Mouse (Mus musculus) lung, embryonic 14.5 days (tissue): ENCODE measurements around the gene Eif4e1b. TPM values are rescaled to one million over a fixed set of nuclear protein-coding genes. Genes with fewer than 3 reads are reported as not detected.

Experiments used
- ATAC-seq: fragments of 200-750 bp; cut with Nextera tagmentation; 2 replicates; pipeline ENCODE4 v1.8.0; 2017; ENCODE audit warnings: mild to moderate bottlenecking, moderate TSS enrichment, moderate library complexity; ENCODE audit not compliant: insufficient read depth
- DNase-seq: peaks from one replicate; pipeline ENCODE4 v3.0.0-alpha.2; 2015
- H3K27ac ChIP-seq: fragments of 300-500 bp; sonication (generic); 2 replicates; pipeline ENCODE4 v1.5.1; 2014; ENCODE audit warnings: low read depth, mild to moderate bottlenecking, moderate library complexity
- H3K27me3 ChIP-seq: fragments of 300-500 bp; sonication (generic); 2 replicates; pipeline ENCODE4 v1.6.1; 2014; ENCODE audit warnings: low read length, control low read depth; ENCODE audit not compliant: insufficient read depth
- H3K36me3 ChIP-seq: fragments of 300-500 bp; sonication (generic); 2 replicates; pipeline ENCODE4 v1.6.1; 2014; ENCODE audit warnings: control low read depth; ENCODE audit not compliant: insufficient read depth
- H3K4me1 ChIP-seq: fragments of 300-500 bp; sonication (generic); 2 replicates; pipeline ENCODE4 v1.6.1; 2014; ENCODE audit warnings: antibody characterized with exemption, control low read depth; ENCODE audit not compliant: insufficient read depth
- H3K4me2 ChIP-seq: fragments of 300-500 bp; sonication (generic); 2 replicates; pipeline ENCODE4 v1.6.1; 2014; ENCODE audit warnings: mild to moderate bottlenecking
- H3K4me3 ChIP-seq: fragments of 300-500 bp; sonication (generic); 2 replicates; pipeline ENCODE4 v1.5.1; 2014; ENCODE audit warnings: low read depth, low read length
- H3K9ac ChIP-seq: fragments of 300-500 bp; sonication (generic); 2 replicates; pipeline ENCODE4 v1.6.1; 2014
- H3K9me3 ChIP-seq: fragments of 300-500 bp; sonication (generic); 2 replicates; pipeline ENCODE4 v1.6.1; 2016; ENCODE audit warnings: low read depth, low read length, control low read depth
- CTCF ChIP-seq: IDR thresholded peaks from 2 replicates; pipeline ENCODE4 v1.5.1; 2016; ENCODE audit warnings: antibody characterized with exemption, low read depth
- WGBS: fragments of 180-500 bp; shearing (Covaris S2); extraction: QIAGEN DNeasy Blood & Tissue Kit; methylation state at CpG from one replicate; pipeline ENCODE4 v1.1.7; 2014; 5-methylcytosine and 5-hydroxymethylcytosine counted together
- polyA plus RNA-seq: library from polyadenylated mRNA; unstranded; fragments of >200 nt; fragmentation: Nextera tagmentation; extraction: Ambion mirVana; gene quantifications from 2 replicates; pipeline ENCODE4 v1.2.1, GENCODE M21; 2014

The Eif4e1b gene
- polyA plus RNA-seq, 1 experiment from 2014 or later, result not detected

DNA sequence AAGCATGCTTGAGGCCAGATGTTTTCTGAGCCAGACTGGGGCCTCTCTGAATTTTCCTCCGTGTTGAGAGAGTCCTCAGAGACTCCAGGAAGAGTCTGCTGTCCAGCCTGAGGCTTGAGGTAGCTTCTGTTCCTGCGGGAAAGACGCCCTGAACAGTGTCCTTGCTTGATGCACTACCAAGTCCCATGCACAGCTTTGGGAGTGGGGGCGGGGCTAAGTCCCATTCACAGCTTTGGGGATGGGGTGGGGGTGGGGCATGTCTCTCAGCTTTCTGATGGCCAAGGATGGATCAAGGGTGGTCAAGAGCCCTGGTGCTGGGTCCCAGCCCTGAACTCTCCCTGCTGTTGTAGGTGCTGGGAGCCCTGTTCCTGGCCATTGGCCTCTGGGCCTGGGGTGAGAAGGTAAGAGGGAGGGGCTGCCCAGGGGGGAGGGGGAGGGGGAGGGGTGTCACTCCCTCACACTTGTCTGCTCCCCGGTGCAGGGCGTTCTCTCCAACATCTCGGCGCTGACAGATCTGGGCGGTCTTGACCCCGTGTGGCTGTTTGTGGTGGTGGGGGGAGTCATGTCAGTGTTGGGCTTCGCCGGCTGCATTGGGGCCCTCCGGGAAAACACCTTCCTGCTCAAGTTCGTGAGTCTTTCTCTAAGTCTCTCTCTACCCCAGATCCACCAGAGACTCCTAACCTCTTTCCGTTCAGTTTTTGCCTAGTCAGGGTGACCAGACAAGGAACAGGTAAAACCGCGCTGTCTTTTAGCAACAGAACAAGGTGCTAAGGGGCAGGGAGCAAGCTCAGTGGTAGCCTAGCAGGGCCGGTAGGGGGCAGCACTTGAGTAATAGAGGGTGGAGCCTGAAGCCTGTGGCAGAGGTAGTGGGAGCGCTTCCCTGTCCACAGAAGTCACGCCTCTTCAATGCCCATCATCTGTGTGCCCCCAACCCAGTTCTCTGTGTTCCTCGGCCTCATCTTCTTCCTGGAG lies 8.7 kb downstream of the Eif4e1b start:
- Histone ChIP-seq H3K9me3 (no peaks in the 10 kb centered on the region), H3K27me3 (peaks cover 11% of the 10 kb centered on the region; the same call in 1 of the 2 replicates), H3K27ac (no peak overlapping the region), H3K4me2 (no peak overlapping the region), H3K4me1 (no peaks in the 10 kb centered on the region; the same call in 1 of the 2 replicates), H3K36me3 (no peaks in the 10 kb centered on the region), H3K4me3 (no peak overlapping the region), H3K9ac (no peak overlapping the region)
- peak; percentile 42; the same call in 1 of the 2 replicates for TF ChIP-seq CTCF
- DNase-seq (peak; percentile 34), ATAC-seq (no peak)
- 13% methylated on average over 21 of the region's 21 CpGs for WGBS

DNA sequence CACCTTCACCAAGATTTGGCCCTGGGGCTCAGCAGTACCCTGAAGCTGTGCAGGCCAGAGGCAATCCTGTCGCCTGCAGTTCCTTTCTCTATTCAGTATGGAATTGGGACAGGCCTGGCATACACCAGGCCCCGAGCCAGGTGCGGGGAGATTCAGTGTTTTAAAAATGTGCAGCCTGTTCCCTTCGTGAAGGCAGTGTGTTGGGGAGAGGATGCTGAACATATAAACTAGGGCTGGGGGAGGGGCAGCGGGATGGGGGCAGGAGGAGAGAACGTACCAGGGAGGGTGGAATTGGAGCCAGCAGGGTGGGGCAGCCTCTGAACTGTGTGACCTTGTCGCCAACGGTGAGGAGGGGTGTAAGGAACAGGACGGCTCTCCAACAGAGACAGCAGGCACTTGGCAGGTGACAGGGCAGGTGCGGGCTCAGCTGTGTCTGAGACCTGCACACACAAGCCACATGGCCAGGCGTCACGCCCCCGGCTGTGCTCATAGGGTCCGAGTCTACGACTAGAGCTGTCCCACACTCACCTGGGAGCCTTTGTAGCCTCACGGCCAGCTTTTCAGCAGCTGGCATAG lies 10.3 kb downstream of the Eif4e1b start:
- no peak overlapping the region for H3K4me3 ChIP-seq
- H3K36me3 ChIP-seq, result no peaks in the 10 kb centered on the region
- H3K27me3 ChIP-seq, result peaks cover 11% of the 10 kb centered on the region; the same call in 1 of the 2 replicates
- H3K9ac ChIP-seq, result no peak overlapping the region
- no peak for ATAC-seq
- no peak for TF ChIP-seq CTCF
- WGBS, result 61% methylated on average over 16 of the region's 16 CpGs
- no peak overlapping the region for H3K4me2 ChIP-seq
- H3K27ac ChIP-seq, result no peak overlapping the region
- H3K4me1 ChIP-seq, result no peaks in the 10 kb centered on the region
- no peak for DNase-seq
- no peaks in the 10 kb centered on the region for H3K9me3 ChIP-seq

DNA sequence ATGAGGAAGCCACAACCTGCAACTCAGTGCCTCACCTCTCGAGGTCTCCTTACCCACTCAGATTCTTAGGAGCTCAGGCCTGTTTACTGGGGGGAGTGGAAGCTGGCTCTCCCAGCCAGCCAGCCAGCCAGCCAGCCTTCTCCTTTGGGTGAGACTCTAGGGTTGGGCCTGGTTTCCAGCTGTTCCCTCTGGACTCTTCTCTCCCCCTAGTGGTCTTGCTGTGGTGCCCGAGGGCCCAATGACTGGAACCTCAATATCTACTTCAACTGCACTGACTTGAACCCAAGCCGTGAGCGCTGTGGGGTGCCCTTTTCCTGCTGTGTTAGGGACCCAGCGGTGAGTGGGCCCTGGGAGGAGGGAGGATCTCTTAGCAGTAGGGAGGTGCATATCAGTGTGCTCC lies 11.0 kb downstream of the Eif4e1b start:
- no peak overlapping the region for H3K9ac ChIP-seq
- H3K4me2 ChIP-seq, result no peak overlapping the region
- TF ChIP-seq CTCF, result peak; percentile 58
- no peaks in the 10 kb centered on the region for H3K4me1 ChIP-seq
- ATAC-seq (no peak), DNase-seq (peak; percentile 17)
- H3K4me3 ChIP-seq, result no peak overlapping the region
- no peaks in the 10 kb centered on the region for H3K9me3 ChIP-seq
- WGBS, result 43% methylated on average over 5 of the region's 5 CpGs
- H3K36me3 ChIP-seq, result no peaks in the 10 kb centered on the region
- H3K27ac ChIP-seq, result no peak overlapping the region
- H3K27me3 ChIP-seq, result peaks cover 11% of the 10 kb centered on the region; the same call in 1 of the 2 replicates

DNA sequence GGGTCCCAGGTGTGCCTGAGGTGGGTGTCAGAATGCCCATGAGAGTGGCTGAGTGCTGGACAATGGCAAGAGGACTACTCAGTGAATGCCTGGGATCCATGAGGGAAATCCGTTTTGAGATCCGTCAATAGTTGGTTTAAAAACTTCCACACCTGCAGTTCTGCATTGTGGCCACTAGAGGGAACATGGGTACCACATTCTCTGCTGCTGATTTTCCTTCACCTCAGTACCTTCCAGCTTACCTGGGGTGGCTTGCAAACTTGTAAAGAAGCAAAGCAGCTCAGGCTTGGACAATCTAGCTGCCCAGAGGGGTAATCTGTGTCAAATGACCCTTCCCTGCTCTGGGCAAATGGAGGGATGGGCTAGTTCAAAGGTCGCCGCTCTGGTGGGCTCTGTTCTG lies 13.6 kb downstream of the Eif4e1b start:
- Histone ChIP-seq H3K4me3 (no peak overlapping the region), H3K36me3 (no peaks in the 10 kb centered on the region), H3K27me3 (no peaks in the 10 kb centered on the region), H3K27ac (no peak overlapping the region), H3K4me1 (no peaks in the 10 kb centered on the region), H3K9me3 (no peaks in the 10 kb centered on the region), H3K9ac (no peak overlapping the region), H3K4me2 (no peak overlapping the region)
- WGBS, result 35% methylated on average over 4 of the region's 4 CpGs
- ATAC-seq (no peak), DNase-seq (peak; percentile 81)
- TF ChIP-seq CTCF, result peak; percentile 97

DNA sequence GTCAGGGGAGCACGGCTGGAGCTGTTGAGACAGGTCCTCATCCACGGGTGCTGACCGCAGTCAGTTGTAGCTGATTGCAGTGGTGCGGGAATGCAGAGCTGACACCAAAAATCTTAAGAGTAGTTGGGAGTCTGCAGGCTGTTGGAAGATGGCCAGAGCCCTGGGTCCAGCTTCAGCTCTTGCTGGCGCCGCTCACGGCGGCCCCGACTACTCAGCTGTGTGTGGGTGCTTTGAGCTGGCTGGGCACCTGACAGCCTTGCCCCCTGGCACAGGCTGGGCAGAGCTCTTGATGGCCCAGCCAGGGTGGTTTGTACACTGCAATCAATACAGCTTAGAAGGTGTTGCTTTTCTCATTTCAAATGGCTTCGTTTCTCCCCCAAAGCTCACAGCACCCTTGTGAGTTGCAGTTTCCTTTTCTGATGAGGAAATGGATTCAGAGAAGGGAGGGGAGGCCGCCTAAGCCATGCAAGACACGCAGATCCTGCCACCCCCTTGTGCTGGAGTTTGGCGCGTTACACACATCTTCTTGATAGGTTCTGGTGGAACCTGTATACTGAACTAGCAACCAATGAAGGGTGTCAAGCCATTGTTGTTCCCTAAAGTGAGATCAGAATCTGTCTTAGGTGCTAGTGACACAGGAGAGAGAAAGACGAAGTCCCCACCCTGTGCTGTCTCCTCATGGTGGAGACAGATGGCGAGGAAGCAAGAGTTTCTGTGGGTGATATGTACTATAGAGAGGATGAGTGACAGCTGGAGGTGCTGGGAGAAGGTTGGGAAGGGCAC lies 14.3 kb downstream of the Eif4e1b start:
- DNase-seq (no peak), ATAC-seq (no peak)
- no peaks in the 10 kb centered on the region for H3K9me3 ChIP-seq
- 73% methylated on average over 16 of the region's 16 CpGs for WGBS
- no peak overlapping the region for H3K27ac ChIP-seq
- H3K4me2 ChIP-seq, result no peak overlapping the region
- no peaks in the 10 kb centered on the region for H3K4me1 ChIP-seq
- no peak overlapping the region for H3K4me3 ChIP-seq
- no peak for TF ChIP-seq CTCF
- H3K9ac ChIP-seq, result no peak overlapping the region
- no peaks in the 10 kb centered on the region for H3K36me3 ChIP-seq
- no peaks in the 10 kb centered on the region for H3K27me3 ChIP-seq

DNA sequence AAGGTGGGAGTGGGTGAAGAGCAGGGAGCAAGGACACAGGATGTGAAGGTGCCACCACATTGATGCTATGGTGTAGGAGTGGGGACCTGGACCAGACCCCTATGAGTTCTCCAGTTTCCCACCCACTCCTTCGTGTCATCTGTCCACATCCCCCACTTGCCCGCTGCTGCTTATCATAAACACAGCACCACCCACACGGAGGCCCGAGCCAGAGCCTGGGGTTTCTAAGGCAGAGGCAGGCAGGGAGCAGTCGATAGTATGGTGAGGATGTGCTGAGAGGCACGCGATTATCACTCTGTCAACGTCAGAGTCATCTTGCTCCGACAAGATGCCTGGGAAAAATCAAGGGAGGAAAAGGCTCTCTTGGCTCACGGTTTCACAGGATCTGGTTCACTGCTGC lies 14.9 kb downstream of the Eif4e1b start:
- H3K9me3 ChIP-seq, result no peaks in the 10 kb centered on the region
- no peak for TF ChIP-seq CTCF
- no peak overlapping the region for H3K4me2 ChIP-seq
- no peaks in the 10 kb centered on the region for H3K36me3 ChIP-seq
- no peak for DNase-seq
- H3K9ac ChIP-seq, result no peak overlapping the region
- no peaks in the 10 kb centered on the region for H3K4me1 ChIP-seq
- 63% methylated on average over 10 of the region's 10 CpGs for WGBS
- H3K27me3 ChIP-seq, result no peaks in the 10 kb centered on the region
- ATAC-seq, result no peak
- no peak overlapping the region for H3K27ac ChIP-seq
- H3K4me3 ChIP-seq, result no peak overlapping the region
